Mouse (Mus musculus): ENCODE measurements at regions not wholly inside any gene's neighbourhood (a gene's known extent, or its start where the extent isn't known, plus 50 kb on each side); places are given as distances from the start of the nearest gene placed in this dataset.
"Not testable (repeated sequence)": the region's sequence is repeated elsewhere in the genome, so short reads cannot be mapped to it uniquely, and the experiment has no call there.

DNA sequence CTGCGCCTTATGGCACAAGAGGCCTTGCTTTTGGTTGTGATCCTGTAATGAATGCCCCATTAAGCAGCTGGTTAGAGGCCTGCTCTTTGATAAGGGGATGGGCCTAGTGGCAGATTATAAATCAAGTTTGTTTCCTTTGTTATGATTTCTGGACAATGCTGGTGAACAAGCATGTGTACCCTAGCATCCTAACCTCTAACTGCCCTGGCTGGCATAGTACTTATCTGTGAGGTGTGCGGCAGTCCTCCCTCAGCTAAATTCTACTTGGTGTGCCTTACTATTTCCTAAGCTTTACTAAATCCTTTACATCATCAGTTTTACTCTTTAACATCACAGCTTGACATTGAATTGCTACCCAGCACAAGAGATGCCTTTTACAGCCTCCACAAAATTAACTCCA lies 79.0 kb upstream of the Gm15446 start:
- TF ChIP-seq CTCF, EP300 (IDR thresholded peaks at IDR 0.05; ENCODE audit: low read depth): not testable (repeated sequence)

Measured in liver, embryonic 14.5 days (tissue).